Mouse (Mus musculus) adrenal gland, adult 8-10 months (tissue): Measurements from ENCODE around the gene Myh8. TPM values are rescaled to one million over a fixed set of nuclear protein-coding genes. Genes with fewer than 3 reads are reported as not detected.

Experiments
- total RNA-seq, 4 experiments: library from RNA; stranded (reverse); gene quantifications; 2 replicates each; pipeline ENCODE4 v1.2.4; 2022

The Myh8 gene
- total RNA-seq, 4 experiments from 2014 or later: not detected

Other genes starting within 250 kb of the Myh8 start
- 10 to 100 TPM; 23.4 to 37.2 (median 30.9) TPM for gene Adprm, start 224.5 kb upstream of the Myh8 start, total RNA-seq
- gene Sco1, start 224.5 kb upstream of the Myh8 start, total RNA-seq: 10 to 100 TPM; 20.1 to 26.5 (median 21.6) TPM
- gene Myh3, start 198.8 kb upstream of the Myh8 start, total RNA-seq: under 1 TPM in 3 of 4 experiments, not detected in 1; 0.05 to 0.17 (median 0.09) TPM
- not detected for gene Myh2, start 106.1 kb upstream of the Myh8 start, total RNA-seq
- under 1 TPM in 3 of 4 experiments, not detected in 1; 0.17 to 0.35 (median 0.25) TPM for gene Myh1, start 77.1 kb upstream of the Myh8 start, total RNA-seq
- gene Myh4, start 39.1 kb upstream of the Myh8 start, total RNA-seq: not detected
- gene Myh13, start 44.5 kb downstream of the Myh8 start, total RNA-seq: under 1 TPM in 1 of 4 experiments, not detected in 3; 0.03 TPM
- 100 to 1,000 TPM in 1 of 4 experiments, 10 to 100 TPM in 3; 48.7 to 104 (median 74.3) TPM for gene Gas7, start 178.3 kb downstream of the Myh8 start, total RNA-seq